Mouse (Mus musculus) frontal cortex, adult (tissue): ENCODE results near the gene Ryr2.

Source experiments
- ATAC-seq: cut with Nextera tagmentation; 2 replicates; pipeline ENCODE4 v1.9.2; 2017; ENCODE audit warnings: mild to moderate bottlenecking, moderate library complexity, mixed read lengths; ENCODE audit not compliant: low TSS enrichment

Gene Ryr2

DNA sequence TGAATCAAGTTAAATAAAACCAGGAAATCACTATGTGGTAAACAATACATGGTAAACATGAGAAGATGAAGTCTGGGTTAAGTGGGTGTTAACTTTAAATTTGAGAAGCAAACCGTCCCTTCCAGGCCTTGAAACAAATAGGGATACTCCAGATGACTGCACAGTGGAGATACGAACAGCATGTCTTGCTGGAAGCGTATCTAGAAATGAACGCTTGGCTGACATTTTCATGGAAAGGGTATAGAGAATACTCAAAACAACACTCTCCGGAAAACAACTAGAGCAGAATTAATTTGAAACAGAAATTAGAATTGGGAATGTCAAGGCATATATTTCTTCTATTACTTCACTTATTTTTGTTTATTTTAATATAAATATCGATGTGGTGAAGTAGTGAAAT lies 329.0 kb downstream of the Ryr2 start:
- no peak for ATAC-seq

DNA sequence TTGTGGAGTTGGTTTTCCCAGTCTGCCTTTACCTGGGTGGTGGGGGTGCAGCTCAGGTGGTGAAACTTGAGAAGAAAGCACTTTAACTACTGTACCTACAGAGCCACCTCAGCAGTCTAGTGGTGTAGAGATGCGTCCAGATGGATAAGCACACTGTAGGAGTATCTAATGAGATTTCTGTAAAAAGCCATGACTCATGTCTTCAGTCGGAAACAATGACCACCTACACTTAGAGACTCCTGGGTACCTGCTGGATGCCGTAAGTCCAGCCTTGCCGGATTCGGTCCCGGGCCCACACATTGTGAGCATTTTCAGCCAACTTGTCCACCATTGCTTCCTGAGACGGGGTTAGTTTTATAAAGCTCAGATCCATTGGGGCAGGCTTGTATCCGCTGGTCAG lies 334.6 kb downstream of the Ryr2 start:
- ATAC-seq = peak; percentile 68

DNA sequence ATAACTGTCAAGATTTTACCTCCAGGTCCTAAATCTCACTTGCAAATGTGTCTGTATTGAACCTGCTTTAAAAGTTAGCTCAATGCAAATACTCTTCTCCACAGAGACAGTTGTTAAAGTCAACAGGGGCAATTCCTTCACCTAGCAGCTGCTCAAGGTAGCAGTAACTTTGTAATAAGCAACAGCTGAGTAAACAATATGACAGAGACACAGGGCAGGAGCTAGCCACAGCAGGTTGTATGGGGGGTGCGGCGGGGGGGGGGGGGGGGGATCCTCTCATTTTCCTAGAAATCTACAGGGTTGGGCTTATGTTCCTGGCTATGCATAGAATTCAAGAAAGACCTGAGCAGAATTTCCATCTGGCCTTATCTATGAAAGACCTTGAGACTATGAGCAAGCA lies 339.8 kb downstream of the Ryr2 start:
- no peak for ATAC-seq

DNA sequence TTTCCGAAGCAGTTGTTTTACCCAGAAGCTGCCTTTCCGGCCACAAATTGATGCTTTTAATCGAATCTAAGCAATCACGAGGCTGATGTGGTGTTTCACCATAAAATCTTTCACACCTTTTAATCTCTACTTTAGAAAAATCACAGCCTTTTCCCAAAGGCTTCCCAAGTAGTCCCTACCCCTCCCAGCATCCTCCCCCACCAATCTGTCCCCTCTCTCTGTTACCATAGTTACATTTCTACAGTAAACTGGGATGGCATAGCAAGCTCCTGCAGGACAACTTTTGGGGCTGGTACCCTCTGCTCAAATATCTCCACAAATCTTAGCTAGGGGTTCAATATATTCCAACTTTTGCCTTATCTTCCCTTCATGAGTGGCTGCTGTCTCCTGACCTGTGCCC lies 342.8 kb downstream of the Ryr2 start:
- ATAC-seq = peak; percentile 80

DNA sequence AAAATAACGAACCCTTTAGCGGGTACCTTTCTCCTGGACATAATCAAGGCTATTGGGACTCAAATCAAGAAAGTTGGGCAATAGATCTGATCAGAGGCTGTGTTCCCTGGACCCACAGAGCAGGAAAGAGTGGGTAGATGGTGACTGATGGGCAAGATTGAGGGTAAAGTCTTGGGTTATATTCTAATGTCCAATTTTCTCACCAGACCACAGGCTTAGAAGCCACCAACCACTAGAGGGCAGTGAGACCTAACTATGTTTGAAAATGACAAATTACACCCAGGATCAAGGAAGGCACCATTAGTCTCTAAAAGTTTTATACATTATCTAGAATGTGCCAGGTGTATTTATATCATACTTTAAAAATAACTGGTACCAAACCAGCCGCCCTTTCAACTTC lies 343.6 kb downstream of the Ryr2 start:
- peak; percentile 62 for ATAC-seq

DNA sequence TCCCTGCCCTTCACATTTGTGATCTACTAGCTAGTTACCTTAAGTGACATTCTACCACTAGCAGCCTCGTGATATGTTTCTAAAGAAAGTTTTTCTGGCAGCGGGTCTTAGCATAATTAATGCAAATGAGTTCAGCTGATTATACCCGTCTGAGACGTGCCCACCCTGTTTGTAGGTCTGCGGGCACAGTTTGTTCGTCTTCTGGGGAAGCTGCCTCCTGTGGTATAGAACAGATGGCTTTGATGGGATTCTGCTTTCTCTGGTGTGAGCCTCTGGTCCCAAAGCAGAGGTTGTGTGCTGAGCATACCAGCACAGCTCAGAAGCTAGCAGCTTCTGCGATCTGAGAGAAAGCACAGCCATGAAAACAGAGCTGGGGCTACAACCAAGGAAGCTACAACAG lies 348.9 kb downstream of the Ryr2 start:
- peak; percentile 85 for ATAC-seq

DNA sequence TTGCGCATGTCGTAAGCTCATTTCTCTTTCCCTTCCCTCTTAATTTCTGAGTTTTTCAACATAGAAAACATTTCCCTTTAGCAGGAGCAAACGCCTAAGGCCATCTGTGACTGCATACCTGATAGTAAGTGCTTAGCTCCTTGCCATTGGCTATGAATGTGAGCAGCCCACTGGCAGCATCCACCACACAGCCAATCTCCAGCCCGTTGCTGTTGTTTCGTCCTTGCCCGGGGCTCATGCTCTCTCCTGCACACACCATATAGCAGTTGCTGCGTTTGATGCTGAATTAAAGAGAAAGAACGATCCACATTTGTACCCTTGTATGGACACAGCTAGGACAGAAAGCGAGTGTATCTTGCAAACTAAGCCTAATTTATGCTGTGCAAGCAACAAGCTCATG lies 361.3 kb downstream of the Ryr2 start:
- no peak for ATAC-seq

DNA sequence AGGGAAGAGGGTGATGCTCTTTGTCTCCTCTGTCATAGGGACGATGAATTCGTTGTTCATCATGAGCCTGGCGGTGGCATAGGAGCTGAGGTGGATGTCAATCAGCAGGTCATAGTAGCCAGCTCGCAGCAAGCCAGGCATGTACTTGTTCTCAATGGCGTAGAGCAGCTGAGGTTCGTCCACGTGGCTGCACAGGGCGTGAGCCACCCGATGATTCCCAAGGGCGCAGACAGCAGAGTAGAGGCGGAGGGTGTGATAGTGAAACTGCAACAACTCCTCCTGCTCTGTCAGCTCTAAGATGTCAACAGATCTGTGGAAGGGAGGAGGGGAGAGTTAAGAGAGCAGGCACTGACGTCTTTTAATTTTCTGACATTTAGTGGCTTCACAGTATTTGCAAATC lies 368.5 kb downstream of the Ryr2 start:
- ATAC-seq = peak; percentile 60

DNA sequence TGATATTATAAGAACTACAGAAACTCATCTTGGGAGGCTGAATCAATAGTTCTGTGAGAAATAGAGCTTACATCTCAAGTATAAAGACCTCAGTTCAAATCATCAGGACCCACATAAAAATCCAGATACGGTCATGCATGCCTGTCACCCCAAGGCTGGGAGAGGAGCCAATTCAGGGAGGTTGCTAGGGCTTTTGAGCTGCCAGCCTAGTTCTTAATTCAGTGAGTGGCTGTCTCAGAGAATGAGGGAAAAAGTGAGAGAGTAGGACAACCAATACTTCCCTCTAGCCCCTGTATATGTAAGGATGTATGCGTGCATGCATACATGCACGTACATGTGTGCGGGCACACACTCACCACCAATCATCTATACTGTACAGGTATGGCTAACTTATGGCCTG lies 390.5 kb downstream of the Ryr2 start:
- ATAC-seq = no peak

DNA sequence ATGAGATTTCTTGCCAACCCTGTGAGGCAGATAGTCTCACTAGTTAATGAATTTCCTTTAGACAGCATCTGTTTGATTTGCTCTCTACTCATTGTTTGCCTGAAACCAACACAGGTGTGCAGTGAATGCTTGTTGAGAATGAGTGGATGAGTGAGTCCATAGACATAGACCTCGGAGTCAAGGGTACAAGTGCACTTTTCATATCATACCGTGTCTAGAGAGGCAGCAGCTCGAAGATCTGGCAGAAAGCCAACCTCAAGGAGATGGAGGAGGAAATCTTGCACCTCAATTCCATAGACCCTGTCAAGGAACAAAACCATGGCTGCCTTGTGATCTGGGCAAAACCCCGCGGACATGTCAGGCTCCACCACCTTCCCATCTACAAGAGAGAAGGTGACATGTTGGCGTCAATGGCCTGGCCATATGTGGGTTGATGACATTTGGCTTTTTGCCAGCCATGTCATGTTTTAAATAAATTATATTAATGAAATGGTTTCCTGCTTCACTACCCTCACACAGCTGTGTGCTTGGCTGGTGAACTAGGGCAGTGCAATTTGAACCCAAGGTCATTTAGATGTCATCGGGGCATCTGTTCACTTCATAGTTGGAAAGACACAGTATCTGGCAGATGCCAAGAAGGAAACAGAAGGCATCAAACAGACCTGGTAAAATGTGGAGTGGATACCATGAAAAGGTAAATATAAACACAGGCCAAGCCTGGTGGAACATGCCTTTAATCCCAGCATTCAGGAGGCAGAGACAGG lies 396.9 kb downstream of the Ryr2 start:
- ATAC-seq = no peak

DNA sequence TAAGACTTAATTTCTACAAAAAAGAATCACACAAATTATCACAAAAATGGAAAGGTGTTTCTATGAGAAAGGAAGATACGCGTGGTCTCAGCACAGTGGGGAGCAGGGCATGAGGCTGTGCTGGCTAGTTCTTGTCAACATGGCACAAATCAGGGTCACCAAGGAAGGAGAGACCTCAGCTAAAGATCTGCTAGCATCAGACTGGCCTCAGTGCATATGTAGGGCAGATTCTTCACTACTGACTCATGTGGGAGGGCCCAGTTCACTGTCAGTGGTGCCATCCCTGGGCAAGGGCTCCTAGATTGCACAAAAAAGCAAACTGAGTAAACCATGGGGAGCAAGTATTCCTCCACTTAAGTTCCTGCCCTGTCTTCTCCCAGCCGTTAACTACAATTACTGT lies 405.0 kb downstream of the Ryr2 start:
- no peak for ATAC-seq

DNA sequence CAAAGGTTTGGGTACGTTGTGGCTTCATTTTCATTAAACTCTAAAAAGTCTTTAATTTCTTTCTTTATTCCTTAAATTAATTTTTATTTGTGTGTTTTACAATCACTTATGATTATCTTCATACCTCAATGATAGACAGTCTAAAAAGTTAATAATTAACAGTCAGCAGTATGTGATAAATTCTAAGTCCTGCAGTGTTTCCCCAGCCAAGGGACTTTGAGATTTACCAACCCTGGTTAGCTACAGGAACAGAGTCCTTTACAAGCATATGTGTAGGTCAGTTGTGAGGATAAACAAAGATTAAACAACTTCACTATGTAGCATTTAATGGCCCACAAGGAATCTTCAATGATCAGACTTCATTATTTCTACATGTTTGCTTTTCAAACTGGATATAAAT lies 410.2 kb downstream of the Ryr2 start:
- ATAC-seq = no peak

DNA sequence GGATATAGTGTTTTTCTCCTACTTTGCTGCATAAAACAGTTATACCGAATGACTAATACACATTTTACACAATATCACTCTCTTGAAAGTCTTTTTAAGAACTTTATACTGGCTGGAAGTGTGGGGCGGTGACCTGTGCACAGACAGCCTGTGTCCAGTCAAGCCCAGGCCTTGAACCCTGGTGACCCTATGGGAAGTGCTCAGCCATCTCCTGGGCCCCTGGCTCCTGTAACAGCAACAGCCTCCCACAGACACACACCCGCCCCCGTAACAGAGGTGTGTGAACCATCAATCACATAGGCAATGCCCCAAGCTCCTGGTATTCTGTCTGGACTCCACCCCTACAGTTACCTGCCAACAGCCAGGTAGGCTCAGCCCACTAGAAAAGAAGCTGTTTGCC lies 424.9 kb downstream of the Ryr2 start:
- ATAC-seq = no peak

DNA sequence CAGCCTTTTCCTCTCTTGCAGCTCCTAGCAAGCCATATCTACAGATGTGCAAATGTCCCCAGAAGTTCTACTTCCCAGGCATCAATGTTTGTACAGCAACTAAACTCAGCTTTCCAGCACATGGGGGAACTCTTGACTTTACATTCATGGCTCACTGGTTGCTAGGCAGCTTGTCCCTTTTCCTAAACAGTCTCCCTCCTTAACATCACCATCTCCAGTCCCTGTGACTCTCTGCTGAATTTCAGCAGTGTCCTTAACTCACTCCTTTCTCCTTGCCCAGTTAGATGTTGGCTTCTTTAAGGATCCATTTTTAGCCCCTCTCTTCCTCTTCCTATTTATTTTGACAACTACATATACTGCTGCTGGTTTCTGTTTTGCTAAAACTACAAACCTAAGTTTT lies 443.9 kb downstream of the Ryr2 start:
- ATAC-seq = peak; percentile 84

DNA sequence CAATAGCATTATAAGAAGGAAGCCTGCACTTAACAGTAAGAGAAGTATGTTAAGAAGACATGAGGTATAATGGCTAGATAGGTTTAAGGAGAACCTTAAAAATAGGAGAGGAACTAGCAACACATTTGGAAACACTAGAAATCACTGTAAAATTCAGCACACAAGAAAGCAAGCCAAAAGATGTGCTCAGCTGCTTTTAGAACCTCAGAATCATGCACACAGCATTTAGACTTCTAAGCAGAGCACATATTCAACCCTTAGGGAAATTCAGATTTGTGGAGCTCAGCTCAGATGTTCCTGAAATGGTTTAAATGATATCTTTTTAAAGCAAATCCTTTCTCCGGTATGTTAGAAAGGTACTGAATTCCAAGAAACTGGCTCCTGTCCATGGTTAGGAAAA lies 461.9 kb downstream of the Ryr2 start:
- ATAC-seq = peak; percentile 97

DNA sequence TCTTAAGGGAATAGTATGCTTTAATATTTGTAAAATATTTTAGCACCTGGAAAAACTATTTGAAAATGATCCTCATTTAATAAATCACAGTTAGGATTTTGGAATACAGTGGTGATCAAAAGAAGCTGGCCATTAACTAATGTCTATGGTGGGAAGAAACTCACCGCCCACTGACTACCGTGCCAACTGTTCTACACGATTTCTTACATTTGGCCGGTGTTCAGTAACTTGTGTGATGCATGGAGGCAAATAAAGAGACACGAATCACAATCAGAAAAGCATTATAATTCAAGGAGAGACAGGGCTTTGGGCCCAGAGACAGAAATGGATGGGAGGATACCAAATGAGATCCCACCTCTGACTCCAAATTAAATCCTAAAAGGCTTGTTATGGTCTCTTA lies 470.4 kb downstream of the Ryr2 start:
- ATAC-seq = peak; percentile 68

DNA sequence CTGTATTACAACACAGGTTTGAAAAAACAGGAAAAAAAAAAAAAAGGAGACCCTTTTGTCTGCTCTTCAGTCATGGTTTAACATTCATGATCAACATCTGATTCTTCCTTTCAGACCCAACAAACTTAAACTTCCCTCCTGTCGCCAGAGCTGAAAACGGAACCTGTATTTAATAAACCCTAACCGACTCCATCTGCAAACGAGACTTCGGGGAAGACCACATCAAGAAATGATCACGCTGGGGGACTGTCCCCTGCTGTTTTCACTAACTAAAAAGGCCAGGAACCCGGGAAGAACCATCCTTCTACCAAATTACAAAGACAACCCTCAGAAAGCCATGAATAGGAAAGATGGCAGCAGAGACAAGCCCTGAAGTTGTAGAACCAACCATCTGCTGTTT lies 482.2 kb downstream of the Ryr2 start:
- no peak for ATAC-seq

DNA sequence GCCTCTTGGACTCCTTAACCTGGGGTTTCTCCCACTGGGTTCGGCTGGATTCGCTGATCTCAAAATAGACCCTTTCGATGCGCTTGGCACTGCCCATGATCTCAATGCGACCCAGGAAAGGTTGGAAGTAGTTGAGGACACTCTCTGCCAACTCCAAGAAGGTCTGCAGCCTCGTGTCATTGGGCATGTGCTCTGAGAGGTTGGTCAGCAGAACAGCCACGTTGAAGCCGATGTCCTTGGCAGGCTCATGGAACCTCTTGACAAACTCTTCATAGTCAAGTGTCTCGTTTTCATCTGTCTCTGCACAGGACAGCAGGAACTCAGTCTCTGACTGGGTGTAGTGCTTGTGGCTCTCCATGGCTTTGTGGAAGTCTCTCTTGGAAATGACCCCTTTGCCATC lies 511.3 kb downstream of the Ryr2 start:
- ATAC-seq = no peak

DNA sequence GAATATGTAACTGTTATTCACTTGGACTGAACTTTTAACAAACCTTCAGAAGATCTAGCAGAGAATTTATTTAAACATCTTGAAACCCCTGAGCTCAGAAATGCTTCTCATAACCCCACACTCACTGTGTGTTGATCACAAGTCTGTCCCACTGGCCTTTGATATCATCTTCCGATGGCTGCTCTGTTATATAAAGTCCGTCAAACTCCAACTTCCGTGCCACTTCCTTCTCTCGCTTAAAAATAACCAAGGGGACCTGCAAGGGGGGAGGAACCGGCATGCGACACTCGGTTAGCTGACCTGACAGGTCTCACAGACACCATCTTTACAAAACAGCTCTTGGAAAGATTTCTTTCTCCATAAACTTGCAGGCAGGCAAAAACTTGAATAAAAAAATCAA lies 521.5 kb downstream of the Ryr2 start:
- ATAC-seq = no peak

DNA sequence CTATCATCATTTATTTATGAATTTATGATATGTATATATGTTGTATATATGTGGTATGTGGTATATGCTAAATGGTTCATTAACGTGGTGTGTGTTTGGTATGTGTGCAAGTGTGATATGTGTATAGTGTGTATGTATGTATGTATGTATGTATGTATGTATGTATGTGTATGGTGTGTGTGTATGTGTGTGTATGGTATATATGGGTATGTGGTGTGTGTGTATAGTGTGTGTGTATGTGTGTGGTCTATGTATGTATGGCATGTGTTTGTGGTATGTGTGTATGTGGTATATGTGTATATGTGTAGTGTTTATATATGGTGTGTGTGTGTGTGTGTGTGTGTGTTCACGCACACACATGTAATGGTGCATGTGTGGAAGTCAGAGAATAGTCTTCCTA lies 534.2 kb downstream of the Ryr2 start:
- ATAC-seq = no peak

DNA sequence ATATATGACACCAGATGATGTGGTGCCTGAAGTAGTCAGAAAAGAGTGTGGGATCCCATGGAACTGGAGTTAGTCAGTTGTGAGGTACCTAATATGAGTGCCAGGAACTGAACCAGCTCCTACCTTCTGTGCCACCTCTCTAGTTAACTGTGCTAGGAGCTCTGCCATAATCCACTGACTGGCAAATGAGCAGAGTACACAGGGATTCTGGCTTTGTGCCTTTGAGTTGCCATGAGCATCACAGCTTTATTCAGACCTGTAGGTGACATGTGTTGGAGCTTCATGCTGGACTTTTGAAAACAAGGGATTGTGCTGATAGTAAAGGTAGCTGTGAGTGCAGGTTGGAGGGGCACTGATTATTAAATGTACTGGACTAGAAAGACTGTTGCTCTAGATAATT lies 539.4 kb downstream of the Ryr2 start:
- no peak for ATAC-seq

DNA sequence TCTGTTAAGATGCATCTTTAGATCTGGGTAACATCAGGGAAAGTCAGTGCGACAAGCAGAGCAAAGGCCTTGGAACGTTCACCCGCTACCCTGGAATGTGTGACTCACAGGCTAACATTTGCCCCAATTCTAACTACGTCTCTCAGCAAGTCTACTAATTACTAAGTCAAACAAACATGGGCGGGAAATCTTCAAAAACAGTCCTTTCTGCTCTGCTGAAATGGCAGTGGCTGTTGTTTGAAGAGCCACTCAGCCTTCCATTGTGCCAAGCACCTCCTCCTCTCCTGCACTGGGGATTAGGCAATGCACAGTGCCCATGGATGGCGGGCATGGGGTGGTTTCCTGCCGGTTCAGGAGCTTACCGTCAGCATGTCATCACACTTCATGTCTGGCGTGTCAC lies 540.3 kb downstream of the Ryr2 start:
- ATAC-seq = no peak

DNA sequence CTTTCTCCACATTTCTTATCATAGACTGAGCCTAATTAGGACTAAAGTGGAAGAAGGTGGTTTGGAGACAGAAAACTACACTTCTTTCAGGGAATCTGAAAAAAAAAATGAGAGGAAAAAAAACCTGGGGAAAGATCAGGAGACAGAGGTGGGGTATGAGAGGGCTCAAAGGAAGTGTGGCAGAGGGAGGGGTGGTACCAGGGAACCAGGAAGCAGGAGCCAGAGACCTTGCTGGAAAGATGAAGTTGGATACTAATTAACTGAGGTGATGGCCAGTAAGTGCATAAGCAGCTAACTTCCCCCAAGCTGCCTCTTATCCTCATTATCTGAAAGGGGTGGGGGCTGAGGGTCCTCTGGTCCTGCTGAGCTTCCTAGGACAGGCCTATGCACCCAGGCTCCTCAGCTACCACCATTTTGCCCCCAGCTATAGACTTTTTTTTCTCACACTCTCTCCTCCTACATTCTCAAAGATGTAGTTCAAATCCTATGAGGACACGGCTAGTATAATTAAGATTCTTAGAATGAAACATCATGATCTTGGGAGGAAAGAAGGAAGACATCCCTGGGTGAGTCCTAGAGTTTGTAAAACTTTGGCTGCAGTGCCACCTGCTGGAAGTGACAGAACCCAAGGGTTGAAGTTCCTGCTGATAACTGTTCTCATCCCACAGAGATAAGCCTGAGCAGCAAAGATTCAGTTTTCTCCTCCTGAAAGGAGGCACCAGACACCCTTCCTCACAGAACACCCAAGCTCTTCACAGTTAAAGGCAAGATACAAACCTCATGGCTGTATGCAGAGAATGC lies 543.3 kb downstream of the Ryr2 start:
- peak; percentile 86 for ATAC-seq

DNA sequence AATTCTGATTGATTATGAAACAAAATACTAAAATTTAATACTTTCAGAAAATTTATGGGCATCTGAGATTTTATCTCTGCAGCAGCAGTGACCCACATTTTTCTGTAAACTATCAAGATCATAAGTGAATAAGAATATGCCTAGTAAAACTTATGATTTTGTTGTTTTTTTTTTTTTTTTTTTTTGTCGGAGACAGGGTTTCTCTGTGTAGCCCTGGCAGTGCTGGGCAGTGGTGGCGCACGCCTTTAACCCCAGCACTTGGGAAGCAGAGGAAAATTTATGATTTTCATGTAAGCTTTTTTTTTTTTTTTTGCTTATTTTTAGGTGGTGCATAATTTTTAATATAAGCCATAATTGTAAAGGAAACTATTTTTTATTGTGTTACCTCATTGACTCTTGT lies 557.1 kb downstream of the Ryr2 start:
- ATAC-seq = no peak
